Mouse (Mus musculus) gastrocnemius, postnatal 36 days (tissue): Measurements from ENCODE around the gene Foxo1. TPM values are rescaled to one million over a fixed set of nuclear protein-coding genes. Genes with fewer than 3 reads are reported as not detected.

Experiments used
- DNase-seq, 2 experiments: peaks; one replicate each; pipeline ENCODE4 v3.0.0; 2022
- intact Hi-C: fragments of 180-260 bp; cut with DNase I; formaldehyde crosslinking; loops from one replicate; pipeline ENCODE4 v1.15.1; 2025
- long read RNA-seq, 2 experiments: library from polyadenylated mRNA; stranded (forward); transcript quantifications; one replicate each; pipeline ENCODE4 v2.0.0; 2021
- total RNA-seq, 2 experiments: library from RNA; stranded (reverse); gene quantifications; 2 replicates each; pipeline ENCODE4 v1.2.3; 2021

Gene Foxo1
- 10 to 100 TPM; 19.0 to 29.2 TPM for total RNA-seq
- long read RNA-seq, experiment 1, full-length matches to known transcripts = 6 of 15 reads
- long read RNA-seq, experiment 1, partial matches to known transcripts = 3 of 15 reads
- long read RNA-seq, experiment 1, other reads (novel, unspliced or antisense) = 6 of 15 reads
- long read RNA-seq, experiment 2, full-length matches to known transcripts = 4 of 12 reads
- long read RNA-seq, experiment 2, partial matches to known transcripts = 5 of 12 reads
- long read RNA-seq, experiment 2, other reads (novel, unspliced or antisense) = 3 of 12 reads

DNA sequence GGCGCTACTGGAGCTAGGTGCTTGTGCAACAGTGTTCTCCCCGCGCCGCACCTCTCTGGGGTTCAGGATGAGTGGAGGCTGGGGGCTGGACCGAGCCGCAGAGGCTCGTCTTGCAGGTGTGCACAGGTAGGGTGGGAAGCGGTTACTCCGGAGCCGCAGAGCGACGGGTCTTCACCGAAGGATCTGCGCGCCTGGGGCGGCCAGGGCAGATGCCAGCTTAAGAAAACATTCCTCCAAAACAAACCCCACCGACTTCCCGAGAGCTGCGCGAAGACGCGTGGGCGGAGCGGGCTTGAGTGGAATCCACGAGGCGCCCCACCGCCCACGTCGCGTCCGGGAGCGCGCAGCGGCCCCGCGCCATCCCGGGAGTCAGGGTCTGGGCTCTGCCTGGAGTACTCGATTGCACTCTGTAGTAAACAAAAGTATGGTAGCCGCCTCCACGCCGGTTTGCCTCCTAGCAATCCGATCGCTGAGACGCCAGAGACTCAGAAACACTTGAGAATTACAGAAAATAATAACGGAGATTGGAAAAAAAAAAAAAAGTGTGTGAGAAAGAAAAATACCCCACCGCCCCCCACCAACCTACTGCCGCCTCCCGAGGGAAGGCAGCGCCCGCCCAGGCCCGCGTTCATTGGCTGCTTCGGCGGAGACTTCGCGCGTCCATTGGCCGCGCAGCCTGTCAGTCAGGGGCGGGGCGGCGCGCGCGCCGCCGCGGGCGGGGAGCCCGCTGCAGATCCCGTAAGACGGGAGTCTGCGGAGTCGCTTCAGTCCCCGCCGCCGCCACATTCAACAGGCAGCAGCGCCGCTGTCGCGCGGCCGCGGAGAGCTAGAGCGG lies at the start of gene Foxo1:
Foxo1 (plus strand) TSS at position 685 of the 835 bp plus-strand sequence.
- intact Hi-C loops = loop anchor here (2.0 to 10.0 kb wide), 3 partner anchors 134 to 333 kb away; no protein-coding TSS in a partner anchor
- peak; percentile 88 to 89 for DNase-seq

GRCm38 (mm10) chr3:52218864-52219263 lies 49.3 kb upstream of the Foxo1 start:
- no peak for DNase-seq
- intact Hi-C loops = no loop called here

- no peak for DNase-seq
- intact Hi-C loops = no loop called here
Observed at GRCm38 (mm10) chr3:52221082-52221481, 47.1 kb upstream of the Foxo1 start.

DNA sequence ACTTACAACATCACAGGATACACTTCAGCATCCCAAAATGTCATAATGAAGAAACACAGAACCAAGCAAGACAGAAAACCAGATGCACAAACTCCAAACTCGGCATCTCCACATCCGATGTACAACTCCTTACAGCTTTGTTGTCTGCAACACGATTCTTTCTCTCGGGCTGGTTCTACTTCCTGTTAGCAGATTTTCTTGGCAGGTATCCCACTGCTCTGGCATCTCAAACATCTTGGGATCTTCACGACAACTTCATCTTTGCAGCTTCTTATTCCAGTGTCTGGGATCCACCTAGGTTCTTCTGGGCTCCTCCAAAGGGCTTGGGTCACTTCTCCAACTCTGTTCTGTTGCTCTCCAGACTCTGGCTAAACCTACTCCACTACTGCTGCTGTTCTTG lies 46.2 kb upstream of the Foxo1 start:
- intact Hi-C loops = no loop called here
- no peak for DNase-seq

DNA sequence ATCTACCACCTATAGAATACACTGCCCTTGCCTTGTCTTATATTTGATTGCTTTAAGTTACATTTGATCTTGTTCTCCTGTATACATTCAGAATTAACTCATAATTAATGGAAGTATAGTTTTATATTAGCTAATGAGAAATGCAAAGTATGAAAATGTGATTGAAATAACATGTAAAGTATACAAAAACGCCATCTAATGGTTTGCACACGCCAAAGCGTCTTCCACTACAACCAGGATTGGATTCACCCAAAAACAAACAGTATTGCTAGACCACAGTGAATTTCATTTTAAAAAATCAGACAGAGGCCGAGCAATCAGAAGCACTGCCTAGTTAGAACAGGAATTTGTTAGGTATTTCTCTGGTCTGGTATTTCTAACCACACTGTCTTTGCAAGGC lies 31.6 kb upstream of the Foxo1 start:
- intact Hi-C loops = no loop called here
- no peak for DNase-seq

- no peak for DNase-seq
- intact Hi-C loops = no loop called here
Observed at GRCm38 (mm10) chr3:52237136-52237535, 31.0 kb upstream of the Foxo1 start.

DNA sequence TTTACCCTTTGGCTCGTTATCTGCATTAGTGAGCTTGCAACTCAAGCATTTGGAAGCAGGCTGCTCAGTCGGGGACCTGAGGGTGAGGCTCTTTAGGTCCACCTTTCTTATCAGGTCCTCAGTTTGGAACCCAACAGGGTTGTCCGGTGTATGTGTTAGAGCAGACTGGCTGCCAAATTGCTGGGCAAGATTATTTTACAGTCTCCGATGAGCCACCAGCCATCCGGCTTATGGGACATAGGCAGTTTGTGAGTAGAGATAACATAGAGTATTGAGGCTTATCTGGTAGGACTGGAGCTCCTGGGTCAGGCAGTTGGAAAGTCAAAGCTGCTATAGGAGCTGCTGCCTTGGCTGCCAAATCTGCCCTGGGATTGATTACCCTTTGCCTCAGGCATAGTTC lies 27.1 kb upstream of the Foxo1 start:
- DNase-seq = no peak
- intact Hi-C loops = loop anchor here (5.0 kb wide), 1 partner anchor 589 kb away; no protein-coding TSS in a partner anchor

GRCm38 (mm10) chr3:52242457-52243105 lies 25.6 kb upstream of the Foxo1 start:
- intact Hi-C loops = loop anchor here (2.0 to 5.0 kb wide), 4 partner anchors 542 to 762 kb away; no protein-coding TSS in a partner anchor
- peak in 1 of 2 experiments; percentile 62 for DNase-seq

- intact Hi-C loops = loop anchor here (2.0 to 5.0 kb wide), 4 partner anchors 543 to 763 kb away; no protein-coding TSS in a partner anchor
- peak in 1 of 2 experiments; percentile 20 for DNase-seq
Observed at GRCm38 (mm10) chr3:52243271-52244021, 24.7 kb upstream of the Foxo1 start.

GRCm38 (mm10) chr3:52245996-52246830 lies 21.9 kb upstream of the Foxo1 start:
- intact Hi-C loops = no loop called here
- DNase-seq = no peak

DNA sequence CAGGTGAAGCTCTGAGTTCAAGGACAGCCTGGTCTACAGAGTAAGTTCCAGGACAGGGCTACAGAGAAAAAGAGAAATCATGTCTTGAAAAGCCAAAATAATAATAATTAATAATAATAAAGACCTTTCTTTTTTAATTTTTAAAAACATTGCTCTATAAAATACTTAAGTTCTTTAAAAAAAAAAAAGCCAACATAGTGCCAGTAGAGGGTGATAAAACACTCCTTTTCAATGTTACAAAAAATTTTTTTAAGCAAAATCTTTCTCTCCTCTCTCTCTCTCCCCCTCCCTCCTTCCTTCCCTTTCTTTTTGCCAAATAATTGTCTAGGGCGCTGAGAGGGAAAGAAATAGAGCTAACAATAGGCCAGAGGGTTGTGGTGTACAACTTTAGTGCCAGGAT lies 17.0 kb upstream of the Foxo1 start:
- no peak for DNase-seq
- intact Hi-C loops = no loop called here

DNA sequence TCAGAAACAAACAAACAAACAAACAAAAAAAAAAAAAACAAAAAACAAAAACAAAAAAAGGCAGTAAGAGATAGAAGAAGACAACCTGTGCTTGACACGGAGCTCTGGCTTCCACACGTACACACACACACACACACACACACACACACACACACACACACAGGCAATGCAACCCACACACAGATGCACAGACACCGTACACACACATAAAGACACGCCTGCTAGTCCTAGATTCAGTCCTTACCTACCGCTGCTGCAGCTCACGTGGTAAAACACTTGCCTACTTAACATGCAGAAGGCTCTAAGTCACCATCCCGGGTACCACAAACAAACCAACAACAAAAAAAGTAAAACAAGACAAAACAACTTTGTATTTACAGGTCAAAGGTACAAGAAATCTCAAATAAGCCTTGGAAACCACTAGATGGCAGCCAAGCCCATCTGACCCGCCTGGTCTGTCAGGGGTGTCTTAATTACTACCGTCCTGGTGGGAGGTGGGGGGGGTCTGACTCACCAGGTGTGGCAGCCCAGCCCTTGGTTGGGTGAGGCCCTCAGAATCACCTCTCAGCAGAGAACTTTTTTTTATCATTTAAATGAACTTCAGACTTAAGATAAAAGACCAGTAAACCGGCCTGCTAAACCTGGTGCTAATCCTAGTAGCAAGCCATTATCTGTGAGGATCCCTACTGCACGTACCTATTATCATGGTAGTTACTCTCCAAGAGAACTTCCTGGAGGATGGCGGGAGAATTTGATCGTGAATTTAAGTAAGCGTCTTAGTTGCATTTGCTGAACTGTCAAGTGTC lies 14.3 kb upstream of the Foxo1 start:
- no peak for DNase-seq
- intact Hi-C loops = no loop called here

DNA sequence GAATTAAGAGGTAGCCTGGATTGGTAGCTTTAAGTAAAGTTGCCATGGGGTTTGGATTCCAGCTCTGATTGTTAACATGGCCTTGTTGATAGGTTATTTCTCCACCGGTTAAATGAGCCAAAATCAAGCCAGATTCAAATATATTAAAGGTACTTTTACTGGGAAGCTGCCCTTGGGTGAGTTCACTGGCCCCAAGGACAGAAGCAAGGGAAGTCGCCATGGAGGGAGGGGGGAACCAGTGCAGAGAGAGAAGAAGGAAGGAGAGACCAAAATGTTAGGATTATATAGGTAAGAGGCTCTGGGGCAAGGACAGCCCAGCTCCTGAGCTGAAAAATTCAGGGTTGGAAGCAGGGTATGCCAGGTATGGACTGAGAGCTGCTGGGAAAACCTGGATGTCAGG lies 13.6 kb upstream of the Foxo1 start:
- intact Hi-C loops = no loop called here
- no peak for DNase-seq

DNA sequence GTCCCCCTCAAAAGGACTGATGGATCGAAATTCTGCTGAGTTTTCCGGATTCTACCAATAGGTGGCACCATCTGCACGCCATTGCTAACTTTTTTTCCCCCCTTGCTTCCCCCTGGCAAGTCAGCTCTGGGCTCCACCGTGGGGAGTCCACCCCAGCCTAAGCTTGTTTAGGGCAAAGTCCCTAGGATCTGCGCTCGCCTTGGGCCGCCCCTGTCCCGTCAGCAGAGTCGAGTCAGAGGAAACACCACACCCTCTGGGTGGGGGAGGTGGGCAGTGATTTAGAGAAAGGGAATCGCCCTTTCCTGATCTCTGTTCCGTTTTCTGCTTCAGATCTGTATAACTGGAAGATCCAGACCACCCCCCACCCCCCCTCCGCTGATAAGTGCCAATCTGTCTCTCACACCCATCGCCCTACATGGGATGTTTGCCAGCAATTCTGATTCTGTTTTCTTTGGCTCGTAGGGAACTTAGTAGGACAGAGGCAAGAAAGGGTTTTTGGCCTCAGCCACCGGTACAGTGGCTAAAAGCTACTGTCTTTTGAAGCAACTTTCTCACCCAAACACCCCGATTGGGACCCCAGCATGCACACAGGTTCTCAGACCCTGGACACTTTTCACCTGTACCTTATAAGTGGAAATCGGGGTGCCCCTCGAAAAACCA lies 10.2 kb upstream of the Foxo1 start:
- peak; percentile 41 to 54 for DNase-seq
- intact Hi-C loops = loop anchor here (1.0 to 5.0 kb wide), 3 partner anchors 586 to 744 kb away; no protein-coding TSS in a partner anchor

DNA sequence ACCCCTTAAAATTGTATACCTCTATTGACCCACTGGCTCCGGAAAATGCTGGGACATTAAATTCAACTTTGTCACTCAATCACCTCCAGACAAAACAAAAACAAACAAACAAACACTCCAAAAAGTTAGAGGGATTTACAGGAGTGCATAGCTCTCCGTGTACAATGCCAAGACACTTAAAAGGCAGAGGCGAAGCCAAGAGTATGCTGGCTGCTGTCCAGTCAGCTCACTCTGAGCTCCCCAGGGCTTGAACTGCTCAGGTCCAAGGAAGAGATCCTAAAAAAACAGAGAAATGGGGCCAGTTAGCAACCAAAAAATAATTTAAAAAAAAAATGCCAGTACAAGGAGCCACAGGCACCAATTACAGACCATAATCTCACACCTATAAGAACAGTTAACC lies 9.6 kb upstream of the Foxo1 start:
- DNase-seq = peak; percentile 49 to 52
- intact Hi-C loops = loop anchor here (5.0 kb wide), 1 partner anchor 744 kb away; no protein-coding TSS in a partner anchor

DNA sequence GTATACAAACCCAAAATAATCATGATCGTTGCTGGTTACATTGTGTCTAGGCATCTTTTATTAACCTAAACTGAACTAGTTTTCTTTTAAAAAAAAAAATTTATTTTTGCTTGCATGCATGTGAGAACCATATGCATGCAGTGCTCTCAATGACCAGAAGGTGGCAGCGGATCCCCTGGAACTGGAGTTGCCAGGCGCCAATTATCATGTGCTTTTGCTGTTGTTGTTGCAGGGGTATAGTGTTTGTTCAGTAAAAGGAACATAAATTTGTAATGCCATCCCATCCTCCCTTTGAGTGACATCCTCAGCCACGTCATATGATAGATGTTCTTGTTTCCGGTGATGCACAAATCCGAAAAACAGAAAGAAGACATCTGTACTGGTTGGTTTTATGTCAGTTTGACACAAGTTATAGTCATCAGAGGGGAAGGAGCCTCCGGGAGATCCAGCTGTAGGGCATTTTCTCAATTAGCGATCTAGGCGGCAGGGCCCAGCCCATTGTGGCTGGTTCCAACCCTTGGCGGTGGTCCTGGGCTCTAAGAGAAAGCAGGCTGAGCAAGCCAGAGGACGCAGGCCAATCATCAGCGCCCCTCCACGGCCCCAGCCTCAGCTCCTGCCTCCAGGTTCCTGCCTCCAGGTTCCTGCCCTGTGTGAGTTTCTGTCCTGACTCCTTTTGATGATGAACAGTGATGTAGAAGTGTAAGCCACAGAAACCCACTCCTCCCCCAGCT lies 5.5 kb upstream of the Foxo1 start:
- intact Hi-C loops = loop anchor here (1.0 to 10.0 kb wide), 3 partner anchors 272 to 540 kb away; no protein-coding TSS in a partner anchor

GRCm38 (mm10) chr3:52264354-52264753 lies 3.8 kb upstream of the Foxo1 start:
- intact Hi-C loops = loop anchor here (5.0 to 10.0 kb wide), 2 partner anchors 270 to 538 kb away; no protein-coding TSS in a partner anchor
- DNase-seq = no peak

More for the DNA sequence above, 5.5 kb upstream of the Foxo1 start:
- peak; percentile 70 to 76 for DNase-seq
